Mouse (Mus musculus): ENCODE measurements around the gene Phka1. TPM values are rescaled to one million over a fixed set of nuclear protein-coding genes. Genes with fewer than 3 reads are reported as not detected.
"Not testable (repeated sequence)": the region's sequence is repeated elsewhere in the genome, so short reads cannot be mapped to it uniquely, and the experiment has no call there.

The Phka1 gene
- 11.2 and 12.3 TPM in 2 replicates for polyA plus RNA-seq (2014; fragmentation: Nextera tagmentation; extraction: Ambion mirVana)

DNA sequence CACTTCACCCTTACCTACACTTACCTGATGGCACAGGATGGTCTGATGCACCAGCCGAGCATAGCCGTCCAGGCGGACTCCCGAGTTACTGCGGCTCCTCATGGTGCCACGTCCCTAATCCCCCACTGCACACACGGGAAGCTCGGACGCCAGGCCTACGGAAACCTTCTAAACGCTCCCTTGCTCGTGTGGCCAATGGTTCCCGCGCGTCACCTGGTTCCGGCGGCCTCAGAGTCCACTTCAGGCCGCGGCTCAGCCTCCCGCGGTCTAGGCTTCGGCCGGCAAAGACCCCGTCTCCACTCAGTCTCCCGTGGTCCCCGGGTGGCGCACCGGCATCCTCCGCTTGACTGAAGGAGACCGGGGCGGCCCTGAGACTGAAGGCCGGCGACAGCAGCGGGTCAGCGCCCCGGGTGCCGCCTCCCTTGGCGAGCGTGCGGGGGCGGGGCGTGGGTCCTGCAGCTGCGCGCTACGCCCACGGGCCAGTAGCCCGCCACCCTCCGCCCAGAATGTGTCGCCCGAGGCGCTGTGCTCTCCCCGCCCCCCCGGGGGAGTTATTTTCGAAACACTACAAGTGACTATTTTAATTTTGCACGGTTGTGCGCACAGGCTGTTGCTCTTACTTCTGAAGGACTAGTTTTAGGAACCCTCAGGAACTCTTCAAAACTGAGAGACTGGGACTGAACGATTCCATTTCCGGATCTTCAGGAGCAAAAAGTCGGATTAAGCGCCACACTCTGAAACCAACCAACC is at the start of gene Phka1:
Phka1 (minus strand) TSS at position 424 of the 750 bp plus-strand sequence.
- ATAC-seq (ENCODE audit: insufficient number of reproducible peaks, low FRiP score, low TSS enrichment, low read depth) = peak; percentile 75
- H3K27me3 ChIP-seq (ENCODE audit: control insufficient read depth, insufficient read depth, low read length) = peaks cover 15% of the 10 kb centered on the region
- H3K4me1 ChIP-seq (ENCODE audit: control insufficient read depth, insufficient read depth, low read length) = no peaks in the 10 kb centered on the region
- H3K4me3 ChIP-seq (ENCODE audit: low read depth, low read length) = peak within 1 kb of the TSS; percentile 47
- H3K36me3 ChIP-seq (ENCODE audit: control insufficient read depth, insufficient read depth, low read length) = no peaks in the 10 kb centered on the region
- DNase-seq (ENCODE audit: low spot score) = peak; percentile 66
- no peaks in the 10 kb centered on the region for H3K9me3 ChIP-seq (ENCODE audit: control insufficient read depth, low read length)
- H3K27ac ChIP-seq (replicated peaks; ENCODE audit: low read depth, low read length) = no peak within 1 kb of the TSS
- WGBS = 19% methylated on average over 58 of the region's 60 CpGs
- peak within 1 kb of the TSS; percentile 47 for H3K4me2 ChIP-seq (ENCODE audit: low read depth, severe bottlenecking)
- peak within 1 kb of the TSS; percentile 62 for H3K9ac ChIP-seq (ENCODE audit: low read length)

DNA sequence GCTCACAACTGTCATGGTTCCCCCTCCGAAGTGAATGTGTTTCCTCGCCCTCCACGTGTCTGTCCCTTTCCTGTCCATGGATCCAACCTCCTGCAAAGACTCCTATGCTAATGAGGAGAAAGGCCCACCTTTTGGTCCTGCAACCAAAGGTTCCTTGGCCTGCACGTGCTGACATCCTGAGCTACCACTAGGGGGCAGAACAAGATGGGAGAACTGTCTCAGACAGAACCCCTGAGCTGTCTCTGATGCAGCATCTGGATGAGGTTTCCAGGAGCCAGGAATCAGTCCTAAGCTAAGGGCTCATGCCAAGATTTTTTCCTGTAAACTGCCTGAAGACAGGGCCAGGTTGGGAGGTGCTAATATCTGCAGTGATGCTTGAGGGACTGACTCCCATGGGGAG is 45.2 kb upstream of the Phka1 start:
- H3K4me3 ChIP-seq (ENCODE audit: low read depth, low read length); H3K4me2 ChIP-seq (ENCODE audit: low read depth, severe bottlenecking); H3K27me3 ChIP-seq (ENCODE audit: control insufficient read depth, insufficient read depth, low read length); H3K4me1 ChIP-seq (ENCODE audit: control insufficient read depth, insufficient read depth, low read length); H3K27ac ChIP-seq (replicated peaks; ENCODE audit: low read depth, low read length); ATAC-seq (ENCODE audit: insufficient number of reproducible peaks, low FRiP score, low TSS enrichment, low read depth); H3K9me3 ChIP-seq (ENCODE audit: control insufficient read depth, low read length); H3K36me3 ChIP-seq (ENCODE audit: control insufficient read depth, insufficient read depth, low read length); H3K9ac ChIP-seq (ENCODE audit: low read length): not testable (repeated sequence)
- 25% methylated on average over 4 of the region's 4 CpGs for WGBS
- DNase-seq (ENCODE audit: low spot score) = peak; percentile 29

DNA sequence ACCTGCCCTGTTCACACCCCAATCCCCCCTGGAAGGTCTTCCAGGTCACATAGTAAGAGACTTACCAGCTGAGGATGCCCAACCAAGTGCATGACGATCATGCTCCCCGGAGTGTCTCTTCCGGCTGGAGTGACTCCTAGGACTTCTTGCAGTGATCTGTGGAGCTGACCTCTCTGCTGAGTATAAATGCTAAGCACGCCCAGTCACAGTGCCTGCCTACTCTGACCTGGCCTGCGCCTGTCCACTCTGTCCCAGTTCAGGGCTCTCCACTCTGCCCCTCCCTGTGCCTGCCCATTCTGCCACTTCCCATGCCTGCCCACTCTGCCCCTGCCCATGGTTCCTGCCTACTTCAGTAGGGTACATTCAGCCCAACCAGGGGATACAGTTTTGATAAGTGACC is 42.8 kb upstream of the Phka1 start, which contains the start of gene Gm3880:
Gm3880 (minus strand) TSS at position 101 of the 400 bp plus-strand sequence.
- not testable (repeated sequence) for H3K27ac ChIP-seq (replicated peaks; ENCODE audit: low read depth, low read length); H3K9me3 ChIP-seq (ENCODE audit: control insufficient read depth, low read length); H3K4me2 ChIP-seq (ENCODE audit: low read depth, severe bottlenecking); H3K9ac ChIP-seq (ENCODE audit: low read length); H3K4me3 ChIP-seq (ENCODE audit: low read depth, low read length); DNase-seq (ENCODE audit: low spot score); H3K27me3 ChIP-seq (ENCODE audit: control insufficient read depth, insufficient read depth, low read length); H3K4me1 ChIP-seq (ENCODE audit: control insufficient read depth, insufficient read depth, low read length); ATAC-seq (ENCODE audit: insufficient number of reproducible peaks, low FRiP score, low TSS enrichment, low read depth); H3K36me3 ChIP-seq (ENCODE audit: control insufficient read depth, insufficient read depth, low read length)
- WGBS = 89% methylated on average over 5 of the region's 5 CpGs

DNA sequence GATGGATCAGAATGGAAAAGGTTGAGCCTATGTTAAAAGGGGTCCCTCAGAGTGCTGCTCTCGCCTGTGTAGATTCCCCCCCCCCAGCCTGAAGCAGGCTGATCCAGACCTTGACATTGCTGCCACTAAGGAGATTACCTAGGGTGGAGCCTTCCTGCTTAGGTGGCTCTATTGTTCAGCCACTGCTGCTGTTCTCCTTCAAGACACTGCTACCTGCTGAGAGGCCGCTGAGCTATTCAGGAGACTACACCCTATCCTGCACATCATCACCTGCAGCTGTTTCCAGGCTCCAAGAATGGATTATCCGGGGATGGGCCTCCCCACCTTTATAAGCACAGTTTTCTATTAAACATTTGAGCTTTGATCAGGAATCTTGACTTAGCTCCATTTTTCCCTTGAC is 40.7 kb upstream of the Phka1 start:
- H3K4me1 ChIP-seq (ENCODE audit: control insufficient read depth, insufficient read depth, low read length); H3K27ac ChIP-seq (replicated peaks; ENCODE audit: low read depth, low read length); H3K27me3 ChIP-seq (ENCODE audit: control insufficient read depth, insufficient read depth, low read length); H3K4me2 ChIP-seq (ENCODE audit: low read depth, severe bottlenecking); DNase-seq (ENCODE audit: low spot score); H3K36me3 ChIP-seq (ENCODE audit: control insufficient read depth, insufficient read depth, low read length); H3K9ac ChIP-seq (ENCODE audit: low read length); H3K4me3 ChIP-seq (ENCODE audit: low read depth, low read length); ATAC-seq (ENCODE audit: insufficient number of reproducible peaks, low FRiP score, low TSS enrichment, low read depth); H3K9me3 ChIP-seq (ENCODE audit: control insufficient read depth, low read length): not testable (repeated sequence)
- 59% methylated on average over 3 of the region's 3 CpGs for WGBS

DNA sequence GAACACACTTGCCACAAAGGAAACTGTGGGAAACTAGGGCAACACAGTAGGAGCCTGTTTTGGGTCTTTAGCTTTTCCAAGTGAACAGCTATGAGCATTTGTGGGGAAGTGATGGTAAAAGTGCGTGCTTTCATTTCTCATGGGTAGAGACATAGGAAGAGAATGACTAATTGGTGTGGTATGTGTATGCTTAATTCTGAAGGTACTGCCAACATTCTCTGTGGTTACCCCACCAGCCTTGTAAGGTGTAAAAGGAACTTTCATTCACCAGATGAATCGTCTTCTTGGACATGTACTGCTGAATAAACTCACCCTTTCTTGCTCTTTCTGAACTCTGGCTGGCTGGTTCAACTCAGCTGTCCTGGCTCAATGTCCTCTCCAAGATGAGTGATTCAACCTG is 22.6 kb upstream of the Phka1 start:
- Histone ChIP-seq H3K4me3 (ENCODE audit: low read depth, low read length) (no peak overlapping the region), H3K36me3 (ENCODE audit: control insufficient read depth, insufficient read depth, low read length) (no peaks in the 10 kb centered on the region), H3K27ac (replicated peaks; ENCODE audit: low read depth, low read length) (no peak overlapping the region), H3K4me1 (ENCODE audit: control insufficient read depth, insufficient read depth, low read length) (no peaks in the 10 kb centered on the region), H3K4me2 (ENCODE audit: low read depth, severe bottlenecking) (no peak overlapping the region), H3K9me3 (ENCODE audit: control insufficient read depth, low read length) (no peaks in the 10 kb centered on the region), H3K9ac (ENCODE audit: low read length) (no peak overlapping the region), H3K27me3 (ENCODE audit: control insufficient read depth, insufficient read depth, low read length) (no peaks in the 10 kb centered on the region)
- no peak for DNase-seq (ENCODE audit: low spot score)
- ATAC-seq (ENCODE audit: insufficient number of reproducible peaks, low FRiP score, low TSS enrichment, low read depth) = no peak
- WGBS = 87% methylated on average over 2 of the region's 2 CpGs

DNA sequence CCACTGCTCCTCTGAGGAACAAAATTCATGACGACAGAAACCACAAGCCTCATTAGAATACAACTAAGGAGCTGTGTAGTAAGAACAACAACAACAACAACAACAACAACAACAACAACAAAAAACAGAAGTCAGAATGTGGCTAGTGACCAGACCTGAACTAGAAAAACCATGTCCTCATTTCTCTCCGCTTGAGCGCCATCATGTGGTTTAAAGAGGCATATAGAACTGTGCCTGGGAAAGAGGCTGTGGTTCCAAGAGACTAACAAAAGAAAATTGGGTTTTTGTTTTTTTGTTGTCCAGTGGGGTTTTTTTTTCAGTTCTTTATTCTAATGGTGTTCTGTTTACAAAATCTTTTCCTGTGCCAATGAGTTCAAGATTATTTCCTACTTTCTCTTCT is 16.7 kb upstream of the Phka1 start:
- Histone ChIP-seq H3K27me3 (ENCODE audit: control insufficient read depth, insufficient read depth, low read length) (no peaks in the 10 kb centered on the region), H3K4me1 (ENCODE audit: control insufficient read depth, insufficient read depth, low read length) (no peaks in the 10 kb centered on the region), H3K4me3 (ENCODE audit: low read depth, low read length) (no peak overlapping the region), H3K4me2 (ENCODE audit: low read depth, severe bottlenecking) (no peak overlapping the region), H3K36me3 (ENCODE audit: control insufficient read depth, insufficient read depth, low read length) (no peaks in the 10 kb centered on the region), H3K9ac (ENCODE audit: low read length) (no peak overlapping the region), H3K27ac (replicated peaks; ENCODE audit: low read depth, low read length) (no peak overlapping the region), H3K9me3 (ENCODE audit: control insufficient read depth, low read length) (no peaks in the 10 kb centered on the region)
- DNase-seq (ENCODE audit: low spot score) = peak; percentile 25
- no peak for ATAC-seq (ENCODE audit: insufficient number of reproducible peaks, low FRiP score, low TSS enrichment, low read depth)
- 25% methylated on average over 3 of the region's 3 CpGs for WGBS

DNA sequence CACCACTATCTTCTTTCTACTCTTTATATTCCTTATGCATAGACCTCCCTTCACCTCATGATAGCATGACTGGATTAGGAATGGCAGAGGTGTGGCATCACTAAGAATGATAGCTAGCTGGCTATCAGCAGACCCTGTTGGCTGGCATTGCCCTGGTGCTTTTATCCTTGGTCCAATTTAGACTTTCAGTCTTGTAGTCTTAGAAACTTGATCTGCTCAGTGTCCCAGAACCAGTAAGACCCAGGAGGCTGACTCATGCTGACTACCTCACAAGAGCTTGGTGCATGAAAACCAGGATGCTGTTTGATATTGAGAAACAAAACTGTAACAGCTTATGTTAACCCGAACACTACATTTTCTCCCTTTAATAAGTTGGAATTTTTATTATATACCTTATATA is 1.6 kb upstream of the Phka1 start:
- Histone ChIP-seq H3K36me3 (ENCODE audit: control insufficient read depth, insufficient read depth, low read length) (no peaks in the 10 kb centered on the region), H3K4me3 (ENCODE audit: low read depth, low read length) (no peak overlapping the region), H3K9ac (ENCODE audit: low read length) (no peak overlapping the region), H3K27me3 (ENCODE audit: control insufficient read depth, insufficient read depth, low read length) (peaks cover 15% of the 10 kb centered on the region), H3K9me3 (ENCODE audit: control insufficient read depth, low read length) (no peaks in the 10 kb centered on the region), H3K27ac (replicated peaks; ENCODE audit: low read depth, low read length) (no peak overlapping the region), H3K4me2 (ENCODE audit: low read depth, severe bottlenecking) (no peak overlapping the region), H3K4me1 (ENCODE audit: control insufficient read depth, insufficient read depth, low read length) (no peaks in the 10 kb centered on the region)
- ATAC-seq (ENCODE audit: insufficient number of reproducible peaks, low FRiP score, low TSS enrichment, low read depth) (no peak), DNase-seq (ENCODE audit: low spot score) (no peak)
- 94% methylated on average over 1 of the region's 1 CpGs for WGBS

DNA sequence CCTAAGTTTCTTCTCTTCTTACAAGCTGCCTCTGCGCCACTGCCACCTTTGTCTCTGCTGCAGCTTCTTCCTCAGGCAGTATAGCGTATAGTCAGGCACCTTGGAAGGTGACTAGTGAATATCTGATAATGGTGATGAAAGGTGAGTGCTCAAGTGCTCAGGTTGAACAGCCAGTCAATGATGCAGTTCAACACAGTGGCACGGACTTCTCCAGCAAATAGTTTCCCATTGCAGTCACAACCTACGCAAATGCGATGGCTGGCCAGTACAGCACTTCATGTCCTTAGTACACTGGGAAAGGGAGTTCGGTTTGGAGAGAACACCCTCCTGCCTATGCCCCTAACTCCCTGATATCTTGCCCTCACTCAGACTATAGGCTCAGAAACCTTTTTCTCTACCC is 1.1 kb upstream of the Phka1 start:
- H3K9me3 ChIP-seq (ENCODE audit: control insufficient read depth, low read length) = no peaks in the 10 kb centered on the region
- no peaks in the 10 kb centered on the region for H3K36me3 ChIP-seq (ENCODE audit: control insufficient read depth, insufficient read depth, low read length)
- no peak overlapping the region for H3K9ac ChIP-seq (ENCODE audit: low read length)
- no peak overlapping the region for H3K27ac ChIP-seq (replicated peaks; ENCODE audit: low read depth, low read length)
- DNase-seq (ENCODE audit: low spot score) (no peak), ATAC-seq (ENCODE audit: insufficient number of reproducible peaks, low FRiP score, low TSS enrichment, low read depth) (no peak)
- no peak overlapping the region for H3K4me3 ChIP-seq (ENCODE audit: low read depth, low read length)
- H3K27me3 ChIP-seq (ENCODE audit: control insufficient read depth, insufficient read depth, low read length) = peaks cover 15% of the 10 kb centered on the region
- H3K4me1 ChIP-seq (ENCODE audit: control insufficient read depth, insufficient read depth, low read length) = no peaks in the 10 kb centered on the region
- H3K4me2 ChIP-seq (ENCODE audit: low read depth, severe bottlenecking) = peak overlapping the region; percentile 47; the same call in 1 of the 2 replicates
- 50% methylated on average over 6 of the region's 6 CpGs for WGBS

DNA sequence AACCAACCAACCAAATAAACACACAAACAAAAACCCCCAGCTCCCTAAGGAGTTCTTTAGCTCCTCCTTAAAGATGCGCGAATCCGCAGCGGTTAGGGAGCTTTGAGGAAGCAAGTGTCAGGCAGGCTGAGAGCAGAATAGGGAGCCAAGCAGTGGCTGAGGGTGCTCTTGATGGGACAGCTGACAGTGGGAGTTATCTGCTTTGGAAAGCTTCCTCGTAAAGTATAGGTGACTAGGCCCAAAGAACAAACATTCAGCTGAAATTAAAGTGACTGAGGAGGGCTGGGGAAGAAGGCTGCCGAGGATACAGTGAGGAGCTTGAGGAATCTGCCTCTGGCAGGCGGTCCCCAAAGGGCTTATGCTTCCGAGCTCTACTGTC is 516 bp upstream of the Phka1 start:
- H3K27ac ChIP-seq (replicated peaks; ENCODE audit: low read depth, low read length) = no peak overlapping the region
- peak; percentile 21 for DNase-seq (ENCODE audit: low spot score)
- ATAC-seq (ENCODE audit: insufficient number of reproducible peaks, low FRiP score, low TSS enrichment, low read depth) = no peak

More for the DNA sequence above, 516 bp upstream of the Phka1 start:
- peaks cover 15% of the 10 kb centered on the region for H3K27me3 ChIP-seq (ENCODE audit: control insufficient read depth, insufficient read depth, low read length)
- no peaks in the 10 kb centered on the region for H3K4me1 ChIP-seq (ENCODE audit: control insufficient read depth, insufficient read depth, low read length)
- H3K9ac ChIP-seq (ENCODE audit: low read length) = no peak overlapping the region
- no peaks in the 10 kb centered on the region for H3K36me3 ChIP-seq (ENCODE audit: control insufficient read depth, insufficient read depth, low read length)
- peak overlapping the region; percentile 47 for H3K4me3 ChIP-seq (ENCODE audit: low read depth, low read length)
- peak overlapping the region; percentile 47 for H3K4me2 ChIP-seq (ENCODE audit: low read depth, severe bottlenecking)
- H3K9me3 ChIP-seq (ENCODE audit: control insufficient read depth, low read length) = no peaks in the 10 kb centered on the region
- WGBS = 17% methylated on average over 8 of the region's 8 CpGs

Data from limb, embryonic 11.5 days (tissue).